Mouse (Mus musculus): ENCODE results near the gene 1700010B08Rik.

DNA sequence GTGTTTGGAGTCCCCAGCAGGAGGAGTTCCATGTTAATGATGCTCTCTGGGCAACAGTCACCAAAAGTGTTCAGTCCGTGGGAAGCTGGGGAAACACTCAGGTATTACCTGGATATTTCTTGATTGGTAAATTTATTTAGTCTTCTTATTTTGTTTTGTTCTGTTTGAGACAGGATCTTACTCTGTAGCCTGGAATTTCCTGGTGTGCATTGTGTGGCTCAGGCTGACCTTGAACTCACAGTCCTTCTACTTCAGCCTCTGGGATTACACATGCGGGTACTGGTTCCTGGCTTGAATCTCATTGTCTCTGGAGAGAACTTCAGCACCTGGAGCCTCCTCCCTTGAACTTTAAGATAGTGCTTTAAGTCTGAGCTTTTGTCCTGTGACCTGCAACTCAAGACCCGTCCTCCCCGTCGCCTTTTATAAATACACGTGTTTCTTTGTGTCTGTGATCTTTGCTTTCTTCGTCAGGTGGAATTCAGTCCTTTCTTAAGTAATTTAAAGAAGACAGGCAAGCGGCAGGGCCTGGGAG, 38.5 kb downstream of the 1700010B08Rik start:
- TF ChIP-seq CTCF (IDR thresholded peaks at IDR 0.05; ENCODE audit: control insufficient read depth, insufficient read depth, insufficient replicate concordance, low read depth, low read length) (no peak), POLR2A (IDR thresholded peaks at IDR 0.05; ENCODE audit: control insufficient read depth, low read depth, low read length) (no peak)

Data from testis, adult 2 months (tissue).